Mouse (Mus musculus): Measurements from ENCODE around the gene Tnfsfm13.
A peak's percentile ranks its signal among the peaks of the same experiment; 100 is the strongest.

DNA sequence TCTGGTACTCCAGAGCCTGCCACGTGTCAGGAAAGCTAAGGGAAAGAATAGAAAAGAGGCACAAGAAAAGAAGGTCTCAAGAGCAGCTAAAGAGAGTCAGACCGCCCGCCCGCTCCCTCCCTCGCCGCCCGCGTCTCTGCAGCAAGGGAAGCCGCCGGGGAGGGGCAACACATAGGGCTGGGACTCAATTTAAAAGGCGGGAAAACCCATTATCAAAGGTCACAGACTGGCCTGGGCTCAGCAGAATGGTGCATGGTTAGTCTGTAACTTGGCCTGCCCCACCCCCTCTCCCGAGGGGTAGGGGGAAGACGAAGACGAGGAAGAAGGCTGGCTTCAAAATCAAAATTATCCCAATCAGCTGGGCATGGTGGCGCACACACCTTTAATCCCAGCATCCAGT is 22.8 kb upstream of the Tnfsfm13 start:
- TF ChIP-seq CTCF (IDR thresholded peaks at IDR 0.05; ENCODE audit: low read depth) (no peak), EP300 (IDR thresholded peaks at IDR 0.05; ENCODE audit: low read depth) (peak; percentile 62)

Data from liver, embryonic 14.5 days (tissue).